In genomic region chr16:44460922-44461321, GRCm38 (mm10) we compare ENCODE assay signal across 23 mouse cellular contexts.
"Had no signal": no experiment of that assay in that cellular context is flagged by ENCODE, and none has a peak within 500 bp of the region (broad histone marks: within the 10 kb centered on the region; RNA-seq: fewer than 3 reads in every experiment).

No protein-coding gene starts in this region.

- H3K9me3 ChIP-seq: limb, embryonic 12.5 days; limb, embryonic 15.5 days; midbrain, embryonic 12.5 days; midbrain, embryonic 15.5 days; neural tube, embryonic 13.5 days; stomach, embryonic 15.5 days had no signal

- ATAC-seq: liver, postnatal 0 days; lung, postnatal 0 days; midbrain, embryonic 15.5 days had no signal

- H3K27ac ChIP-seq: kidney, postnatal 0 days; layer of hippocampus, adult 2 months; left cerebral cortex, adult 2 months; limb, embryonic 12.5 days; limb, embryonic 15.5 days; liver, embryonic 14.5 days; macrophage; midbrain, embryonic 12.5 days; midbrain, embryonic 15.5 days; neural tube, embryonic 13.5 days; stomach, embryonic 15.5 days had no signal

- H3K4me1 ChIP-seq: limb, embryonic 12.5 days; limb, embryonic 15.5 days; midbrain, embryonic 12.5 days; midbrain, embryonic 15.5 days; neural tube, embryonic 13.5 days; stomach, embryonic 15.5 days had no signal

- DNase-seq: kidney, adult 2 months; kidney, postnatal 25 days; layer of hippocampus, adult 9-11 months; left cerebral cortex, postnatal 4 days; liver, postnatal 0 days; lung, embryonic 14.5 days; retina, postnatal 1 day; right cerebral cortex, postnatal 25 days; spleen, adult 18-20 months; thymus, adult 2 months; thymus, postnatal 4 days had no signal

- H3K36me3 ChIP-seq: limb, embryonic 12.5 days; limb, embryonic 15.5 days; midbrain, embryonic 12.5 days; midbrain, embryonic 15.5 days; neural tube, embryonic 13.5 days; stomach, embryonic 15.5 days had no signal

- H3K4me3 ChIP-seq: layer of hippocampus, adult 2 months; left cerebral cortex, adult 2 months; limb, embryonic 12.5 days; limb, embryonic 15.5 days; midbrain, embryonic 12.5 days; midbrain, embryonic 15.5 days; neural tube, embryonic 13.5 days; stomach, embryonic 15.5 days had no signal

- H3K27me3 ChIP-seq: limb, embryonic 12.5 days; limb, embryonic 15.5 days; midbrain, embryonic 12.5 days; midbrain, embryonic 15.5 days; neural tube, embryonic 13.5 days; stomach, embryonic 15.5 days had no signal
